Mouse (Mus musculus): ENCODE measurements around the gene S1pr3. TPM values are rescaled to one million over a fixed set of nuclear protein-coding genes. Genes with fewer than 3 reads are reported as not detected.

Gene S1pr3
- total RNA-seq (2021), result 1 to 10 TPM; 5.5 to 6.0 TPM

DNA sequence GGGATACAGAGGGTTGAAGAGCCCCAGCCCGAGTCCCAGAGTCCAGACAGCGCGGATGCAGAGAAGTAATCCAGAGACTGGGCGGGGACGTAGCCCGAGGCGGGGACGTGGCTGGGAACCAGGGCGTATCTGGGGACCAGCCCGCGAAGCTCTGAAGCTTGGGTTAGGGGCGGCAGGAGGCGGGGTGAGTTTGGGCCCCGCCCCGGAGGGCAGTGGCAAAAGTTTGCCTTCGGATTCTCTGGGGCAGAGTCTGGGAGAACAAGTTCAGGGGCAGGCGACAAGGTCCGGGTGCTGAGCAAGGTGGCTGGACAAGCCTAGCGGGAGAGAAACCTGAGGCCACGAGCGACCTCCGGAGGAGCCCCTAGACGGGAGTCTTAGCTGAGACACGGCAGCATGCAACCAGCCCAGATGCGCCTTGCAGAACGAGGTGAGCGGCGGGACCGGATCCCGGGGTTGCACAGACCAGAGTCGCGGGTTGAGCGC, at the start of gene S1pr3:
Gene S1pr3, plus strand, starts transcription at position 121 of the 483 bp plus-strand sequence.
- no peak for DNase-seq

- DNase-seq, result no peak
Measured at GRCm38 (mm10) chr13:51360441-51360962, 47.9 kb upstream of the S1pr3 start.

DNA sequence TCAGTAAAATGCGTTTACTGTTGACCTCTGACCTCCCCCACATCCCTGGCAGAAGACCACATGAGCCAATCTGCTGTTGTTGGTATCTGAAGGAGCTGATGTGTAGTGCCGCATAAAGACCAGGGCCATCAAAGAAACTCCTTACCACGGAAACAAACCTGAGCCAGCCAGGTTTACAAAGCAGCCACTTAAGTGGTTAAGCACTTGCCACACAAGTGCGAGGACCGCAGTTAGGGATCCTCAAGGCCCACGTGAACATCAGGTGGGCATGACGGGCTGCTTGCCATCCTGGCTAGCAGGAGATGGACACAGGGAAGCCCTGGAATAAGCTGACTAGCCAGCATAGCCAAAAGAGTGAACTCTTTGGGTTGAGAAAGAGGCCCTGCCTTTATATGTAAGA, 45.0 kb upstream of the S1pr3 start:
- no peak for DNase-seq

- DNase-seq, result no peak
Measured at GRCm38 (mm10) chr13:51363985-51364384, 44.5 kb upstream of the S1pr3 start.

GRCm38 (mm10) chr13:51365191-51365590, 43.2 kb upstream of the S1pr3 start:
- DNase-seq, result no peak

GRCm38 (mm10) chr13:51368346-51368745, 40.1 kb upstream of the S1pr3 start:
- DNase-seq, result no peak

DNA sequence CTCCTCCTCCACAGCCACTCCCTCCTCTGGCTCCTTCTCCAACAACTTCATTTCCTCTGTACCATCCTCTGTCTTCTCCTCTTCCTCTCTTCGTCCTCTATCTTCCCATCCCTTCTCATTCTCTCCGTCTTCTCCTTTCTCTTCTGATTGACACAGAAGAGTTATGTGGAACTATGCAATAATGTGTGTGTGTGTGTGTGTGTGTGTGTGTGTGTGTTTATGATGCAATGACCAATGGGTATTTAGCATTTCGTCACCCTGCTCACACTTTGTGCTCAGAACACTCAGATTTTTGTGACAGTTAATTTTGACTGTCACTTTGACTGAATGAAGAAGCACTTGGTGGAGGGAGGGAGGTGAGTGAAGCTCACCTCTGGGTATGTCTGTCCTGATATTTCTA, 39.1 kb upstream of the S1pr3 start:
- DNase-seq, result no peak

DNA sequence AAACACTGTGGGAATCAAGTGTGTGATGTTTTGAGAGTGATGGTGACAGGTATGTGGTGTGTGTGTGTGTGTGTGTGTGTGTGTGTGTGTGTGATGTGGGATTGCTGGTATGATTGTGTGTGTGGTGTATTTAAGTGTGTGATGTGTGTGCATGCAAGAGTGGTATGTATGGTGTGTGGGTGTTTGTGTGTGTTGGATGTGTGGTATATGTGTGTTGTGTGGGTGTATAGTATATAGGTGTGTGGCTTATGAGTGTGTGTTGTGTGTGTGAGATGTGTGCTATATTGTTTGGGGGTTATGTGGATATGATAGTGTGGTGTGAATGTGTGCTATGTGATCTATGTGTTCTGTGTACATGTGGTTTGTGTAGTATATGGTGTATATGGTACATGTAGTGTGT, 35.4 kb upstream of the S1pr3 start:
- no peak for DNase-seq

- DNase-seq, result peak; percentile 35 to 49
Measured at GRCm38 (mm10) chr13:51374026-51374807, 34.2 kb upstream of the S1pr3 start.

GRCm38 (mm10) chr13:51378126-51378525, 30.3 kb upstream of the S1pr3 start:
- DNase-seq, result no peak

GRCm38 (mm10) chr13:51379596-51379995, 28.8 kb upstream of the S1pr3 start:
- DNase-seq, result no peak

- no peak for DNase-seq
Measured at GRCm38 (mm10) chr13:51381498-51381897, 26.9 kb upstream of the S1pr3 start.

DNA sequence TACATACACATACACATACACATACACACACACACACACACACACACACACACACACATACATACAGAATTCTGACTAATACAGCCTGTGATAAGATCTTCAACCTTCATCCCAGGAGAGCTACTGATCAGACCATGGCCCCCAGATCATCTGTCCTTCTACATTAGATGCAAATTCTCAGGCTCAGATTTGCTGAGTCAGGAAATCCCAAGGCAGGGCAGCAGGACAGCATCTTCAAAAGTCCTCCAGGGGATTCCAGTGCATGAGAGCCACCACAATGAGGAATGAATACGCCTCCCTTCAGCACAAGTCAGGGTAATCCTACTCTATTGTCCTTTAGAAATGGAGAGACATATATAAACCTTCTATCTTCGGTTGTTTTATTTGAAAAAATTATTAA, 23.5 kb upstream of the S1pr3 start:
- no peak for DNase-seq

- no peak for DNase-seq
Measured at GRCm38 (mm10) chr13:51387908-51388307, 20.5 kb upstream of the S1pr3 start.

GRCm38 (mm10) chr13:51390398-51390797, 18.0 kb upstream of the S1pr3 start:
- no peak for DNase-seq

DNA sequence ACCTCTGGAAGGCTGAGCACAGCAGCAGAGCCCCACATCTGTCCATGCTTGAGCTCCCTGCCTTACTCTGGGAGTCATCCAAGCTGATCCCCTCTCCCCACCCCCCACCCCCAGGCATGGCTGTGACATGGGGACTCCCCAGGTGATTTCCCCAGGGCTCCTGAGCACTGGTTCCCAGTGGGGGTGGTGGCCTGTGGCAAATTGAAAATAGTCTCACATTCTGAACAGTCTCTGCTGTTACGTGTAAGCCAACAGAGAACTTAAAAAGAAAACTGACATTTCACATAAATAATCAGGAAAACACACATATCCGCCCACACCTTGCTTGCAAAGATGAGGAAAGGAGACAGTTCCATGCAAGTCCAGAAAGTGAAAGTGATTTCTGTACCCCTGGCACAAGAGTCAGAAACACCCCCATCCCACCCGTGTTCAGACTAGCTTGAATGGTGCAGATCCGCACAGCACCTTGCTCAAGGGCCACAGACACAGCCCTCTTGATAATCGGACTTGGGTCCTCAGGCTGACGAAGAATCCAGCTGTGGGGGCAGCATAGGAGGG, 17.0 kb upstream of the S1pr3 start:
- no peak for DNase-seq

DNA sequence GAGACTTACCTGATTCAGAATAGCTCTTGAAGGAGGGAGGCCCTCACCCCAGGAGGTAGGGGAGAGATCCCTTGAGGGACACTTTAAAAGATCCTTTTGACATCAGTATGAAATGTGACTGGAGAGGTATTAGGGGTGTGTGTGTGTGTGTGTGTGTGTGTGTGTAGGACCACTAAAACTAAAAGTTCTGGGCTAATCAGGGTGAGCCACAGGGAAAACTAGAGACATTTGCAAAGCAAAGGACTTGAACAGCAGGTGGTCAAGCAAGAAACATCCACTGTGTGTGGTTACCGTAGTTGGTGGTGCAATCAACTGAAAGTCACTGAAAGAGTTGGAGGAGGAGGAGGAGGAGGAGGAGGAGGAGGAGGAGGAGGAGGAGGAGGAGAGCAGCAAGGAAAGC, 16.2 kb upstream of the S1pr3 start:
- DNase-seq, result no peak

GRCm38 (mm10) chr13:51397861-51398260, 10.6 kb upstream of the S1pr3 start:
- DNase-seq, result no peak

- DNase-seq, result no peak
Measured at GRCm38 (mm10) chr13:51399562-51399961, 8.9 kb upstream of the S1pr3 start.

DNA sequence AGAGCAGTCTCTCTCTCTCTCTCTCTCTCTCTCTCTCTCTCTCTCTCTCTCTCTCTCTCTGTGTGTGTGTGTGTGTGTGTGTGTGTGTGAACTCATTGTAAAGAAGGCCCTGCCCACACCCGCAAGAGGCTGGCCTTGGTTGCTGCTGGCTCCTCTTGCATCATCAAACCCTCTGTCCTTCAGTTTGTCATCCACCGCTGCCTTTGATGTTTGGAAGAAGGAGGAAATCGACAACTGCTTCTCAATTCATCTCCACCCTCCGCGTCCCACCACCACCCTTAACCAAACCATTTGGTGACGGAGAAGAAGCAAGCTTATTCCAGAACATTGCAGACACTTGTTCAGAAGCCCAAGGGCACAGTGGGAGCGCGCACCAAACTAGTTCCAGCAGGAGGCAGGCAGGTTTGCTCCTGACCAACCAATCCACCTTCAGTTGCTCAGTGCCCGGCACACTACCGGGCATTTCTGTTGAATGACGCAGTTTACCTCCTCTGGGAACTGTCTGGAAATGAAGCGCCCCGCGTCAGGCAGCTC, 8.2 kb upstream of the S1pr3 start:
- no peak for DNase-seq

DNA sequence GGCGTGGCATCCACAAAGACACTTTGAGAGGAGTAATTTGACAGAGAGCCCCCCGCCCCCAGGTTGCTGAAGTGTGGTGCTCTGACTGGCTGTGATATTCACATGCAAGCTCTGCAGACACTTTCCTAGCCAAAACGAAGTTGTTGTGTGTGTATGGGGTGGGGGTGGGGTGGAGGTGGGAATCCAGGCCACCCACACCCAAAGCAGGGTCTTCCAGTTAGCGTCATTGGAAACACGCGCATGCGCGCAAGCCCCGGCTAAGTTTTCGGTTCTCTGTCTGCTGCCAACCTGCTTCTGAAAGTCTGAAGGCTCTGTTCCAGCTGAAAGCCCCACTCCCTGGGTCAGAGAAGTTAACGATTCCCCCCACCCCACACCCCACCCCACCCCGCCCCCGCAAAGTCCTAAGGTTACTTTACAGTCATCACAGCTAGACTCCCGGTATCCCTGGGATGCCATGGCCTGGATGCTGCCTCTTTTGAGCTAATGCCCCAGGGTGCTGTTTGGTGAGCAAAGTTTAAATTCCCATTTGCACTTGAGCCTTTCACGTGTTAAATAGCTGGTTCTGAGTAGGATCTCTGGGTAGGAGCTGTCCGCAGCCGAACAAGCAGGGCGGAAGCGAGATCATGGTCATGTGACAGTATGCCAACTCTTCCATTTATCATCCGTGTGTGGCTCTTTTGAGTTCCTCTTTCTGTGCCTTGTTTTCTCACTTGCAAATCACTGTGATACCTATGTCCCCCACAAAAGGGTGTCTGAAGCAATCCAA, 7.5 kb upstream of the S1pr3 start:
- DNase-seq, result peak in 1 of 2 experiments; percentile 10

DNA sequence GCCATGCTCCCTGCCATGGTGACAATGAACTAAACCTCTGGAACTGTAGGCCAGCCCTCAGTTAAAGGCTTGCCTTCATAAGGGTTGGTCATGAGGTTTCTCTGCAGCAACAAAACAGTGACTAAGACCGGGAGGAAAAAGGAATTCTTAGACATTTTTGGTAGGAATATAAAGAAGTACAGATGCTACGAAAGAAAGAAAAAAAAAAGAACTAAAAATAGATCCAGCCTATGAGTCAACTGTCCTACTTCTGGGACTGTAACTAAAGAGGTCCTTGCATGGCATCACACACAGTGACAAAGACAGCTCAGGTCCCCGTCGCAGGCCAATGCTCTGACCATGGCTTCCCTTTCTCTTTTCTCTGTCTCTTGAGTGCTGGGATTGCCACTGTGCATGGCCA, 3.9 kb upstream of the S1pr3 start:
- no peak for DNase-seq
